Mouse (Mus musculus): ENCODE data around the gene Rtn4rl2.

DNA sequence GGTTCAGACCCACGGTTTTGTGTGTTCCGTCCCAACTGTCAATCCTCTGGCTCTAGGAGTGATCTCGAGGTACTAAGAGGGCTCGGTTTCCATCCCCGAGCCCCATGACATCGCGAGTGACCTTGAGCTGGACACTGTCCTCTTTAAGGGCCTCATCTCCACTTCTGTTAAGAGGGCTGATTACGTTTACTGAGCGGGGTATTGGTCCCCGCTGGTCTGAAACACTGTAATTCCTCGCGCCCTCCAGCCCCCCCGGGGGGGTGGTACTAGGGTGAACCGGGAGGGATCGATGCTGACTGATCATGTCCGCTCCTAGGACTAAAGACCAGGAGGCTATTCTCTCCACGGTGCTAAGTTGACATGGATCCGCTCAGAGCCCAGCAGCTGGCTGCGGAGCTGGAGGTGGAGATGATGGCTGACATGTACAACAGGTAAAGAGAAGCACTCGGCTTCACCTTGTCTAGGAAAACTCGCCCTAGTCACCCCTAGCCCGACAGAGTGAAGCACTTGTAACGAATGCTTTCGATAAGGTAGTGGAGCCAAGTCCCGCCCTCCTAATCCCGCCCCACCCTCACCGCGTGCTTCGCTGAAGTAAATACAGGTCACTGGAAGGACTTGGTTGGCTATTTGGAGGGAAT lies 59.1 kb downstream of the Rtn4rl2 start:
- TF ChIP-seq POLR2A (IDR thresholded peaks at IDR 0.05; ENCODE audit: borderline replicate concordance, extremely low read depth, insufficient read depth, insufficient read length, poor library complexity, severe bottlenecking) (no peak), CTCF (IDR thresholded peaks at IDR 0.05; ENCODE audit: borderline replicate concordance, extremely low read depth, insufficient read depth, insufficient read length) (no peak)

Data from brain, embryonic 14.5 days (tissue).